Mouse (Mus musculus) CH12.LX (cell line): ENCODE data around the gene Mkrn3.

Experiments used
- CHD1 ChIP-seq: IDR thresholded peaks from 2 replicates; pipeline ENCODE4 v1.6.1; 2012; ENCODE audit warnings: low read depth, low read length, improper control_type of control experiment, inconsistent platforms
- CTCF ChIP-seq, 2 experiments: IDR thresholded peaks in 1 of 2; conservative IDR thresholded peaks in 1 of 2; 2 replicates each; pipeline ENCODE4 v1.5.1; 2011 to 2012; ENCODE audit warnings: low read depth in 2 of 2, low read length in 2 of 2, improper control_type of control experiment in 1 of 2, inconsistent platforms in 1 of 2, mild to moderate bottlenecking in 1 of 2, moderate library complexity in 1 of 2
- E2F4 ChIP-seq: IDR thresholded peaks from 2 replicates; pipeline ENCODE4 v1.6.1; 2011; ENCODE audit warnings: low read depth, low read length, improper control_type of control experiment; ENCODE audit not compliant: insufficient replicate concordance
- ETS1 ChIP-seq: conservative IDR thresholded peaks from 2 replicates; pipeline ENCODE4 v1.6.1; 2012; ENCODE audit warnings: low read depth, mild to moderate bottlenecking, inconsistent platforms, low read length, improper control_type of control experiment, moderate library complexity
- HCFC1 ChIP-seq: IDR thresholded peaks from 2 replicates; pipeline ENCODE4 v1.6.1; 2012; ENCODE audit warnings: low read depth, mild to moderate bottlenecking, inconsistent platforms, low read length, improper control_type of control experiment
- IRF4 ChIP-seq: IDR thresholded peaks from 2 replicates; pipeline ENCODE4 v1.6.1; 2014; ENCODE audit warnings: low read depth, mild to moderate bottlenecking, inconsistent platforms, low read length, improper control_type of control experiment
- POLR2A ChIP-seq: IDR thresholded peaks from 2 replicates; pipeline ENCODE4 v1.6.1; 2011; ENCODE audit warnings: low read depth, mild to moderate bottlenecking, improper control_type of control experiment, low read length
- USF1 ChIP-seq: IDR thresholded peaks from 2 replicates; pipeline ENCODE4 v1.6.1; 2014; ENCODE audit warnings: low read depth, mild to moderate bottlenecking, inconsistent platforms, low read length, improper control_type of control experiment

DNA sequence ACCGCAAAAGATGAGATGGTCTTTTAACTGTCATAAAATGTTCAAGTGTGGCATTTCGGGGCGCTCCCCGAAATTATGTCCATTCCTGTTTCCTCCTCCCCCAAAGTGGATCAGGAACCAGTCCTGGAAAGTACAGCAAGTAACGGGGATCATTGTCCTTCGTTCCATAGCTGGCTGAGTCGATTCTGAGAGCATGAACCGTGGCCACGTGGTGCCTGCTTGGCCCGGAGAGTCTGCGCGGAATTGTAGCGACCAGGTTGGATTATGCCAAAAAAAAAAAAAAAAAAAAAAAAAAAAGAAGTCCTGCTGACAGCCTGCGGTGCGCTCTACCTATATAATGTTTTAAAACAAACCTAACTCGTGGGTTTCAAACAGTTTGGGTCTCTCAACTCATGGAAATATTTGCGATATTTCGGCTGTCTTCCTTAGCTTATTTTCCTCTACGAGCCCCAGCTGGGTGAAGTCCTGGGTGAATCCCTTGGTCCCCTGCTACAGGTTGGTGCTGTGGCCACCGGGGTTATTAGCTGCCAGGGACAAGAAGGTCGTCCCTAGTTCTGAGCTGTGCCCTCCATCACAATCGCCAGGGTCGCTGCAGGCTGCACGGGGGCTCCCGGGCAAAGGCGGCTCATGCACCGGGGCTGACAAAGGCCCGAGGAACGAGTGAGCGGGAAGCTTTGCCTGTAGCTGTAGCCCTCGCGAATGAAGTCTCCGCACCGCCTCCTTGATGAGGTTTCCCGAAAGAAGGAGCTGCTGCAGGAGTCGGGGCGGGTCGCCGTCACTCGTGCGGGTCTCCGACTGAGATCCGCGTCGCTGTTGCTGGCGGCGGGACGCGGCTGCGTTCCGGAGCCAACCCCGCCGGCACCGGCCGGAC is 43.3 kb upstream of the Mkrn3 start:
- TF ChIP-seq ETS1 = no peak
- no peak for TF ChIP-seq CTCF (conservative IDR thresholded peaks at IDR 0.05 in 1 of 2, IDR thresholded peaks at IDR 0.05 in 1 of 2; ENCODE audit: low read depth in 2 of 2, low read length in 2 of 2)
- TF ChIP-seq USF1 = no peak
- TF ChIP-seq IRF4 = no peak
- TF ChIP-seq E2F4 = no peak
- no peak for TF ChIP-seq CHD1
- no peak for TF ChIP-seq POLR2A
- no peak for TF ChIP-seq HCFC1
